Mouse (Mus musculus) urinary bladder, postnatal 4 days (tissue): ENCODE data around the gene Rap1a.
A peak's percentile ranks its signal among the peaks of the same experiment; 100 is the strongest.
"Not testable (repeated sequence)": the region's sequence is repeated elsewhere in the genome, so short reads cannot be mapped to it uniquely, and the experiment has no call there.

Experiments
- DNase-seq, 2 experiments: peaks; one replicate each; pipeline ENCODE4 v3.0.0; 2021 to 2022; ENCODE audit warnings: low spot score in 2 of 2

Gene Rap1a

GRCm38 (mm10) chr3:105716353-105717000 lies 84.7 kb downstream of the Rap1a start:
- no peak for DNase-seq

GRCm38 (mm10) chr3:105714820-105715167 lies 86.3 kb downstream of the Rap1a start:
- no peak for DNase-seq

- DNase-seq: no peak
Measured at GRCm38 (mm10) chr3:105714091-105714819, 86.9 kb downstream of the Rap1a start.

- no peak for DNase-seq
Measured at GRCm38 (mm10) chr3:105712827-105713226, 88.3 kb downstream of the Rap1a start.

GRCm38 (mm10) chr3:105711741-105712140 lies 89.4 kb downstream of the Rap1a start:
- DNase-seq: no peak

GRCm38 (mm10) chr3:105710246-105710645 lies 90.9 kb downstream of the Rap1a start:
- no peak for DNase-seq

- DNase-seq: no peak
Measured at GRCm38 (mm10) chr3:105707590-105707989, 93.5 kb downstream of the Rap1a start.

- no peak for DNase-seq
Measured at GRCm38 (mm10) chr3:105706366-105707020, 94.6 kb downstream of the Rap1a start.

GRCm38 (mm10) chr3:105705561-105705960 lies 95.6 kb downstream of the Rap1a start:
- no peak for DNase-seq

GRCm38 (mm10) chr3:105705061-105705549 lies 96.0 kb downstream of the Rap1a start:
- DNase-seq: peak in 1 of 2 experiments; percentile 66

GRCm38 (mm10) chr3:105704031-105705008 lies 96.8 kb downstream of the Rap1a start, which contains the start of gene Inka2:
Gene Inka2, plus strand, starts transcription at chr3:105704599.
- peak; percentile 68 to 71 for DNase-seq

GRCm38 (mm10) chr3:105703571-105703970 lies 97.6 kb downstream of the Rap1a start:
- no peak for DNase-seq

- DNase-seq: no peak
Measured at GRCm38 (mm10) chr3:105701399-105701798, 99.7 kb downstream of the Rap1a start.

GRCm38 (mm10) chr3:105700786-105701185 lies 100.3 kb downstream of the Rap1a start:
- not testable (repeated sequence) for DNase-seq

- no peak for DNase-seq
Measured at GRCm38 (mm10) chr3:105699241-105699933, 101.7 kb downstream of the Rap1a start.

- DNase-seq: no peak
Measured at GRCm38 (mm10) chr3:105698311-105698710, 102.8 kb downstream of the Rap1a start.

GRCm38 (mm10) chr3:105697148-105697441 lies 104.0 kb downstream of the Rap1a start:
- no peak for DNase-seq

GRCm38 (mm10) chr3:105696387-105697147 lies 104.6 kb downstream of the Rap1a start:
- no peak for DNase-seq

GRCm38 (mm10) chr3:105695476-105696386 lies 105.4 kb downstream of the Rap1a start:
- peak in 1 of 2 experiments; percentile 41 for DNase-seq
